Mouse (Mus musculus) natural killer cell, adult 2 months (primary cell): ENCODE data around the gene Plscr3.

Experiments used
- DNase-seq, 2 experiments: peaks; one replicate each; pipeline ENCODE4 v3.0.0; 2022; ENCODE audit warnings: low spot score in 2 of 2

Gene Plscr3

DNA sequence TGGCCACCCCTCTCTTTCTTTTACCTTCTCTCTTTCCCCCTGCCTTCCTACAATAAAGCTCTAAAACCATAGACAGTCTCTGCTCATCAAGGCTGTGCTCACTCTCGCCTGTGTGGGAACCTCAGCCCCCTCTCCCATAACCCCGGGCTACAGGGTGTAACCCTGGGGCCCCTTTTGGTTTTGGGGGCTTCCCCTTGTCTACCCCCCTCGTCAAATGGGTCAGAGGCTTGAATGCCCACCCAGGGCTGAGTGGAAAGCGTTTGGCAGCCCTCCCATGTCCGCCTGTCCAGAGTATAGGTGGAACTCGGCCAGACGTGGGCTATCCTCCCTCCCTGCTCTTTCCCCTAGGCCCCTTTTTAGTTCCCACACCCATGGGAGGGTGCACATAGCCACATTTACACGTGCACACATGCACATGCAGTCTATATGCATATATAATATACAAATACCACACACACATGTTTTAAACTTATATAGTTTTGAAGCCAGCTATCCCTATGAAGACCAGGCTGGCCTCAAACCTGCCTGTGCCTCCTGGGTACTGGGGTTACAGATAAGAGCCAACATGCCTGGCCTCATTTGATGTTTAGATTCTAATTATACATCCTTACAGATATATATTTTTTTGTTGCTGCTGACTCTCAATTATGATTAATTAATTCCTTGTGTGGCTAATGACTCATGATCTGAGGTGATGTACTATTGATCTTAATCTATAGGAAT is 18.1 kb downstream of the Plscr3 start:
- DNase-seq = no peak

DNA sequence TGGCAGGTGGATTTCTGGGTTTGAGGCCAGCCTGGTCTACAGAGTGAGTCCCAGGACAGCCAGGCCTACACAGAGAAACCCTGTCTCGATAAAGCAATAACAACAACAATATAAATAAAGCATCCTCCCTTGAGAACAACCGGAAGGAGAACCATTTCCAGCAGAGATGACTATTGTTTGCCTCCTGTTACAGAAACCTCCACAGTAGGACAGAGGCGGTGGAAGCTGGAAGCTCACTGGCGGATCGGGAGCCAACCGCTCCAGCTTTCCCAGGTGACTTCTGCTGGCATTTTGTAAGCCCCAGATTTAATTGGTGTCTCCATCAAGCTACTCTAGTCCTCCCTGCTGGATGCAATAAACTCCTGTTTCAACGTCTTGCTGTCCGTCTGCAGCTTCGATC is 19.4 kb downstream of the Plscr3 start:
- DNase-seq = no peak

DNA sequence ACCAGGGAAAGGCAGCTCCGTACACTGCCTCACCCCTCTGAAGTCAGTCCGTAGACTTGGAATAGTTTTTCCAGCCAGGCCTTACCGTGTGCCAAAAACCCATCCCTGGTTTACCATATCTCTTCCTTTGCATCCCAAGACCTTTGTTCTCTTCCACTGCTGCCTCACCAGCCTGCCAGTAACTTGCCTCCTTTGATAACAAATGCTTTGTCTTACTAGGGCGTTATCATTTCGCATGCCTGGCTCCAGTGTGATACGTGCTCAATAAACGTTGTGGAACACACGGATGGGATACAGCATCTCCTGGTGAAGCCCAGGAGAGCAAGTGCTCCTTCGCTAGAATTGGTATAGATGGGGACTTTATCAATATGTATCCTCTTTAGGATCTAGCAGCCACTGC is 21.2 kb downstream of the Plscr3 start:
- DNase-seq = no peak

DNA sequence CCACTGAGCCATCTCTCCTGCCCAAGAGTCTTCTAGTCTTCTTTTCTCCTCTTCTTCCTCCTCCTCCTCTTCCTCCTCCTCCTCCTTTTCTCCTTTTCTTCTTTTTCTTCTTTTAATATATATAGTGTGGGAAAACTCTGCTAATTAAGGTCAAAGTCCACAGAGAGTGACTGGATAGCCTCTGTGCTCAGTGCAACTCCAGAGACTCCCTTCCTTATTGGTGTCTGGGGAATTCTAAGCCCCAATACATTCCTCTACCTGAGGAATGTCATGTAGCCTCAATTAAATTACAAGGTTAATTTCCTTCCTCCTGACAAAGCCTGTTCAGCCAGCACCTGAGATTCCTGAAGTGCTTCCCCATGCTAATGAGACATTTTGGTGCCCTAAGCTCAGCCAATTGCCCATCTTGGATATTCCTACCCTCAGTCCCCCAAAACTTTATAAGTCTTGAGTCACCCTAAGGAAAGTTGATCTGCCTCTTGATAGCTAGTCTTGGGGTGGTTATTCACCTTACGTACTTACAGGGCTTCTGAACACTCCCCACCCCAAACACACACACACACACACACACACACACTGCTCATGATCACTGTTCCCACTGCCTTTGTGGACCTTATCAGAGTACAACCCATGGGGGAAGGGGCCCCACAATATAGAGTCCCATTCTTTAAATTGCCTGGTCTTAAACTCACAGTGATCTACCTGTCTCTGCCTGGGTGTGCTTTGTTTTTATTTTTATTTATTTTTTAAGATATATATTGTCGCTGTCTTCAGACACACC is 24.3 kb downstream of the Plscr3 start:
- DNase-seq = no peak

DNA sequence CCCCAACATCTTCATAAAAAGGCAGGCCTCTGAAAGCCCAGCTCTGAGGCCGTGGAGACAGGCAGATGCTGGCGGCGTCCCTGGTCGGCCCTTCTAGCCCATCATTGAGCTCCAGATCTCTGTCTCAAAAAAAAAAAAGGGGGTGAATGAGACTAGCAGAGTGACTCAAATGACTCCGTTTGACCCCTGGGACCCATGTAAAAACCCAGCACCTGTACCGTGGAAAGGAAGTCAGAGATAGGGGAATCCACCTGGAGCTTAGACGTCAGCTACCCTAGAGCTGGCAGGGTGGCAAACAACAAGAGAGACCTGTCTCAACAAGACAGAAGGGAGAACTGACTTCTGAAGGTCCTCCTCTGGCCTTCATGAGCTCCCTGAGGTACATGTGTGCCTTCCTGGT is 25.6 kb downstream of the Plscr3 start:
- DNase-seq = no peak

GRCm38 (mm10) chr11:69872451-69872850 is 26.3 kb downstream of the Plscr3 start:
- no peak for DNase-seq

DNA sequence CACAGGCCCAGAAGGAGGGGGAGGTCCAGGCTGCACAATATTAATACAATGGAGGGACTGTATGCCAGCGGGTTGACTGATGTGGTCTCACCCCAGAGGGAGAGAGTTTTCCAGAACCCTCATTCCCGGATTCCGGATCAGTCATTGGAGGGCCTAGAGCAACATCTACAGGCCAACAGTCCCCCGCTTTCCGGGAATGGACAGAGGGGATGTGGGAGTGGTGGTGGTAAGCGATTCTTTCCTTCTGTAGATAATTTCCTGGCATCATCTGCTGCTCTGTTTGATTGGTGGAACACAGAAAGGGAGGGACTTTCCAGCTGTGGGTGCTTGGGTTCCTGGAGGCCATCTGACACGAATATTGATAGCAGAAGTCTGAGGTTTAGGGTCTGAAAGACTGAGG is 30.0 kb downstream of the Plscr3 start:
- no peak for DNase-seq

DNA sequence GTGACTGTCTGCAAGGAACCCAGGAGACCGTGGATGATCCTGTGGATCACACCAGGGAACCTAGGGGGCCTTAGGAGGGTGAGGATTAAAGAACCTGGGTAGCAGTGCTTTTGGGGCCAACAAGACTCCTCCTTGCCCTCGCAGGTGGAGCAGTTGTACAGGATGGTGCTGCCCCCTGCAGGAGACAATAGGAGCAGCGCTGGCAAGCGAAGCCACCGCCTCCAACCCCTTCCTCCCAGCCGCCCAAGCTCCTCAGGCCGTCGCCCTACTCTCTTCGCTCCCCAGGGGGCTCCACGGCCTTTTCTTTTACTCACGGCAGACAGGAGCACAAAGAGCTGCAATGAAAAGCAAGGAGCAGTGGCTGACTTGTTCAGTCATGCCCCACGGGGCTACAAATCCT is 30.7 kb downstream of the Plscr3 start:
- peak; percentile 84 to 90 for DNase-seq

DNA sequence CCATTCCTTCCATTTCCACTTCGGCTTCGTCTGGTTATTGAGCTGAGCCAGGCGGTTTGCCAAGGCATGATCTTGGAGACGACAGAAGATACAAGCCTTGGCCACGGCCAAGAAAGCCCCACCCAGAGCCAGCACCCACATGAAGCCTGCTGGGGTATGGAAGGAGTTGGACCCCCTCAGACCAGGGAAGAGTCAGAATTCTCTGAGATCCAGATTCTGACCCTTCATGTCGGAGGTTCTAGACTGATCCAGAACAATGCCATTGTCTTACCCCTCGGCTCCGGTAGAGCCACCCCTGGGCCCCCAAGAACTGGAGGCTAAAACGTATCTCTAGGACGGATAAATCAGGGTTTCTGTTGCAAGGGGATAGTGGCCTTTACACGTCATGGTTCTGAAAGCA is 31.7 kb downstream of the Plscr3 start, which contains the start of gene Tmem95:
TSS of gene Tmem95 (minus strand) at position 141 of the 400 bp plus-strand sequence.
- DNase-seq = no peak

DNA sequence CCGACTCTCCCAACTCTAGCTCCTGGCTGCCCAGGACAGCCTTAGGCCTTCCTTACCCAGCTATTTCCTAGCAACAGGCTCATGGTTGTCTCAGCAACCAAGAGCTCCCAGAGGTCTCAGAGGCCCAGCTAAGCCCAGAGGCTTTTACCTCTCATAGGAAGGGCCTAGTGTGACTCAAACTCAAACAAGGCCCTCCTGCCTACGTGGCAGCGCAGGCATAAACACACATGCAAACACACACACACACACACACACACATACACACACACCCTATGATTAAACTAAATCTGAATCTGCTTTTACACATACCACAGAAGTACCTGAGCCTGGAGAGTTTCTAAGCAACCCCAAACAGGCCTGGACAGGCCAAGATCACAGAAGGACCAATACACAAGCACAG is 32.2 kb downstream of the Plscr3 start:
- DNase-seq = no peak

DNA sequence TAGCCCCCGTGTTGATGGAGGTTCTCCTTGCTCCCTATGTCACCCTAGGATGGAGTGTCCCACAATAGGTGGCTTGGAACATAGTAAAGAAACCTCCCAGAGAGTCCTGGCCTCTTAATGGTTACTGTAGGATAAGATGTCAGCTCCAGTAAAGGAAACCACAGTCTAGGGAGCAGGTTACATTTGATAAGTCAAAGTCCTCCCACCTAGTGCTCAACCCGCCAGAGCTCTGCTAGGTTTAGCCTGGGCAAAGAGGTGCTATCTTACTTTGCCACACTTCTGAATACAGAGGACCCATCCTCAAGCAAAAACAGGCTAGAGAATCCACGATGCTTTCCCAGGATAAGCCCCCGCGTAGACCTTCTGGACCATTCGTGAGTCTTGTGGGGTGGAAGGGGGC is 32.8 kb downstream of the Plscr3 start:
- DNase-seq = no peak

- DNase-seq = no peak
Observed at GRCm38 (mm10) chr11:69879711-69880110, 33.5 kb downstream of the Plscr3 start.

- DNase-seq = peak; percentile 80 to 82
Observed at GRCm38 (mm10) chr11:69880506-69880852, 34.3 kb downstream of the Plscr3 start.

GRCm38 (mm10) chr11:69880853-69881603 is 34.9 kb downstream of the Plscr3 start, which contains the start of gene Kctd11:
Kctd11 (minus strand) TSS chr11:69881406.
- peak; percentile 89 to 93 for DNase-seq

DNA sequence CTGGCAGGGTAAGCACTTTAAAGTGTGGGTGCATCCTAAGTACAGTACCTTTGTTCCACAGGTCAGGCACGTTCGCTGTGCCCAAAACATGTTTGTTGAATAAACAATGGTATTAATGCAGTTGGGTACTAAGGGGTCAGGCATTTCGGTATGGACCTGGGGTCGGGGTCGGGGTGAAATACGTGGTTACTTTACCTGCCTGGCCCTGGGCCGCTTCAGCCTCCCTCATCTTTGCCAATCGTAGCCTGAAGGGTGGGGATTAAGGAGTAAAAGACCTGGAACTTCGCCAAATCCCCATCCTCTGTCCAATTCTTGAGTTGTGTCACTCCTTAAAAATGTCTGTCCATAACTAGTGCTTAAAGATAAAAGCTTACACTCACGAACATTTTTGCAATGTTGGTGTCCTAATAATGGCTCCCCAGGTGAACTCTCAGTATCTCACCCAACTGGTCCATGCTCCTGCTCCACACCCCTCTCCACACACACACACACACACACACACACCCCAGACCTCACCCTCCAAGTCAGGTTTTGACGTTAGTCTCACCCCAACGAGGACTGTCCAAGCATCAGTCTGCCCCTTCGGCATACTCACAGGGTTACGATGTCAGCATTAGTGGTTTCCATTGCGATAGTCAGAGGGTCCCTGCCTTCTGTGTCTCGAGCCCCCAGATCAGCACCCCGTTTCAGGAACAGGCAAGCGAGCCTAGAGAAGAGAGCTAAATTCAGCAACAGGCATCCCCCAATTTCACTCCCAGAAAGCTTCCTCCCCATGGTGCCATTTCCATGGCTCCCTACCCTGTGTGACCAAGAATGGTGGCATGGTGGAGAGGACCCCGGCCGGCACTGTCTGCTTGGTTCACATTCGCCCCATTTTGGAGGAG is 35.9 kb downstream of the Plscr3 start:
- no peak for DNase-seq

GRCm38 (mm10) chr11:69883066-69883465 is 36.9 kb downstream of the Plscr3 start:
- peak; percentile 62 to 72 for DNase-seq

- no peak for DNase-seq
Observed at GRCm38 (mm10) chr11:69883527-69884151, 37.5 kb downstream of the Plscr3 start.

DNA sequence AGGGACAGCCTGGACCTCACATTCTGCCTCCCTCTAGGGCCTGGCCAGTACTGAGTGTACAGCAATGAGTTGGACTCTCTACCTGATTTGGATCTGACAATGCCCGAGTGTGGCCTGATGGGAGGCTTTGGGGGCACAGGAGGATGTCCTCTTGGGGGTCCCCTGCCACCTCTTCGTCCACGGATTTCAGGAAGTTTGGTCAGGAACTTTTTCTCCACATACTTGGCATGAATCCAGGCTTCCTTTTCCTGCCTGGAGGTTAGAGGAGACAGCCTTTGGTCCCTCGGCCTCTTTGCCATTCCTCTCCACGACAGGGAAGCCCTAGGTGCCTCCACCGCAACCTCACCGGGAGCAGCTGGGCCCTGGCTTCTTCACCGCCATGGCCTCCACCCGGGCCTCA is 38.1 kb downstream of the Plscr3 start:
- DNase-seq = no peak

- no peak for DNase-seq
Observed at GRCm38 (mm10) chr11:69884663-69885062, 38.5 kb downstream of the Plscr3 start.

DNA sequence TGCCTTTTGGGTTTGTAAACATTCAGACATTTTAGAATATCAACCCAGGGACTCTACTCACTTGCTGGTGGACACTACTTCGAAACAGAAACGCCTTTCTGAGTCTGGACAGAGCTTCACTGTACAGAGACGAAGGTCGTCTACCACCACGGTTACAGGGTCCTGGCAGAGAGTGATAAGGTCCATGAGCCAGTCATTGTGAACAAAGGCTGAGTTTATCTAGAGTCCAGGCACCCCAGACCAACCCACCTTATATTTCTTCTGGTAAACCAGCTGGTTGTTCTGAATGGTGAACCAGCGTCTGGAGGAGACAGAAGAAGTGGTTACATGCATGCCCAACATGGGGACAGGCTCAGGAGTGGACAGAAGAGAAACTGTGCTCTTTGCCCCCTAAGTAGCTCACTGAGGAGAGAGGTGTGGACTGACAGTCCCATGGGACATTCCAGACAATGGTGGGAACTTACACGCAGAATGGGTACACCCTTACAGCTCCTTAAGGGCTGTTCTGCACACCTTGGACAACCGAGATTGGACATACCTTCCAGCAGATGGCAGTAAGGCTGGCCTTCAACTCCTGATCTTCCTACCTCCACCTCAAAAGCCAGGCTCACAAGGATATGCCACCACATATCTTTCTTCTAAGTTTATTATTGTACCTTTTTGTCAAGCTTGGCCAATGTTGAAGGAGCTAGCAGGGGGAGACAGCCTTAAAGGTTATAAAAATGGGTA is 40.9 kb downstream of the Plscr3 start:
- no peak for DNase-seq
